Comparison of ENCODE assay signal across 8 mouse cellular contexts in genomic region chr10:80149291-80150225, GRCm38 (mm10). TPM values are rescaled to one million over a fixed set of nuclear protein-coding genes. Genes with fewer than 3 reads are reported as not detected.
DNase-seq lines count a peak whose midpoint lies in the region; ATAC-seq and TF ChIP-seq lines count a peak whose summit lies in the region.

No protein-coding gene starts in this region.

- TF ChIP-seq CTCF in G1E (IDR thresholded peaks at IDR 0.05; ENCODE audit: low read depth, low read length), result no peak
- no peak; the same call in 1 of the 2 replicates for TF ChIP-seq CTCF in layer of hippocampus, adult 2 months (conservative IDR thresholded peaks at IDR 0.05)
- TF ChIP-seq CTCF in lung, adult 2 months (IDR thresholded peaks at IDR 0.05; ENCODE audit: insufficient read depth, low read length), result no peak

- H3K4me1 ChIP-seq in G1E (ENCODE audit: insufficient read depth, low read depth, low read length), result peaks cover 73% of the 10 kb centered on the region
- H3K4me1 ChIP-seq in forebrain, embryonic 15.5 days, result peaks cover 50% of the 10 kb centered on the region
- peaks cover 25% of the 10 kb centered on the region for H3K4me1 ChIP-seq in lung, adult 2 months (ENCODE audit: control insufficient read depth, insufficient read depth, low read length)
- H3K4me1 ChIP-seq in neural tube, embryonic 15.5 days, result peaks cover 66% of the 10 kb centered on the region

- peak overlapping the region; percentile 94 for H3K4me3 ChIP-seq in G1E (ENCODE audit: low read depth, low read length)
- H3K4me3 ChIP-seq in forebrain, embryonic 15.5 days, result peak overlapping the region; percentile 80
- H3K4me3 ChIP-seq in layer of hippocampus, adult 2 months, result peak overlapping the region; percentile 94
- H3K4me3 ChIP-seq in lung, adult 2 months (replicated peaks; ENCODE audit: extremely low read depth, low read depth, low read length), result peak overlapping the region; percentile 90
- peak overlapping the region; percentile 93 for H3K4me3 ChIP-seq in neural tube, embryonic 15.5 days (replicated peaks)

- intact Hi-C loops in heart, postnatal 25 days (cut with DNase I), result loop anchor here (10.0 kb wide), 1 partner anchor 295 kb away; the partner anchor contains the start of gene Ptbp1

- peak; percentile 89 for DNase-seq in G1E (ENCODE audit: low spot score)
- peak; percentile 98 for DNase-seq in cerebellum, adult 11-12 months
- DNase-seq in heart, postnatal 25 days (ENCODE audit: low spot score), result peak; percentile 97
- DNase-seq in layer of hippocampus, adult 2 months (ENCODE audit: low spot score in 2 of 2), result peak; percentile 96 to 99
- DNase-seq in lung, adult 2 months, result peak; percentile 49
- DNase-seq in testis, postnatal 10 days (ENCODE audit: low spot score), result peak; percentile 95

- H3K27ac ChIP-seq in forebrain, embryonic 15.5 days (replicated peaks), result peak overlapping the region; percentile 100
- H3K27ac ChIP-seq in layer of hippocampus, adult 2 months, result peak overlapping the region; percentile 98
- H3K27ac ChIP-seq in neural tube, embryonic 15.5 days (replicated peaks), result peak overlapping the region; percentile 100

- H3K36me3 ChIP-seq in G1E (replicated peaks), result peaks cover 76% of the 10 kb centered on the region
- peaks cover 34% of the 10 kb centered on the region for H3K36me3 ChIP-seq in forebrain, embryonic 15.5 days
- H3K36me3 ChIP-seq in neural tube, embryonic 15.5 days, result peaks cover 42% of the 10 kb centered on the region

- H3K4me2 ChIP-seq in forebrain, embryonic 15.5 days (replicated peaks), result peak overlapping the region; percentile 96
- peak overlapping the region; percentile 94 for H3K4me2 ChIP-seq in neural tube, embryonic 15.5 days

- peak; percentile 80; the same call in 1 of the 2 replicates for TF ChIP-seq POLR2A in lung, adult 2 months (IDR thresholded peaks at IDR 0.05; ENCODE audit: borderline replicate concordance, extremely low read depth, low read depth, low read length)

- H3K9me3 ChIP-seq in G1E (replicated peaks), result no peaks in the 10 kb centered on the region
- no peaks in the 10 kb centered on the region for H3K9me3 ChIP-seq in forebrain, embryonic 15.5 days
- no peaks in the 10 kb centered on the region for H3K9me3 ChIP-seq in neural tube, embryonic 15.5 days (replicated peaks)

- H3K27me3 ChIP-seq in G1E (ENCODE audit: insufficient read depth, low read length), result no peaks in the 10 kb centered on the region
- no peaks in the 10 kb centered on the region for H3K27me3 ChIP-seq in forebrain, embryonic 15.5 days
- H3K27me3 ChIP-seq in neural tube, embryonic 15.5 days (replicated peaks), result no peaks in the 10 kb centered on the region

- under 1% methylated on average over 81 of the region's 88 CpGs for WGBS in forebrain, embryonic 15.5 days
- under 1% methylated on average over 88 of the region's 88 CpGs for WGBS in lung, adult 2 months
- under 1% methylated on average over 83 of the region's 88 CpGs for WGBS in neural tube, embryonic 15.5 days

- peak; percentile 79 for ATAC-seq in G1E (ENCODE audit: extremely low read depth, insufficient number of reproducible peaks, low FRiP score, poor library complexity, severe bottlenecking)
- ATAC-seq in forebrain, embryonic 15.5 days (replicated peaks), result peak; percentile 84
- ATAC-seq in neural tube, embryonic 15.5 days (ENCODE audit: low FRiP score), result peak; percentile 89

- H3K9ac ChIP-seq in forebrain, embryonic 15.5 days (replicated peaks), result peak overlapping the region; percentile 99
- H3K9ac ChIP-seq in neural tube, embryonic 15.5 days (replicated peaks), result peak overlapping the region; percentile 97

RNA-seq across cellular contexts. Expression of gene Midn, which starts 1.5 kb away (rescaled TPM):
- total RNA-seq in G1E (2014; fragmentation: Nextera tagmentation) (89.8 and 92.3 TPM in 2 replicates), G1E (2017) (19.2 and 24.3 TPM in 2 replicates)
- polyA plus RNA-seq in G1E (2012), result 295 and 302 TPM in 2 replicates
- polyA plus RNA-seq in forebrain, embryonic 15.5 days (2015; fragmentation: Nextera tagmentation; extraction: Ambion mirVana), result 33.0 and 34.9 TPM in 2 replicates
- 100 to 1,000 TPM in 1 of 2 experiments, 10 to 100 TPM in 1; 92.1 to 120 TPM for total RNA-seq in heart, postnatal 25 days (2021)
- 10 to 100 TPM; 53.1 to 54.5 TPM for total RNA-seq in layer of hippocampus, adult 2 months (2021)
- 110 and 150 TPM in 2 replicates for polyA plus RNA-seq in lung, adult 2 months (2012; rRNA removed)
- 19.4 and 20.5 TPM in 2 replicates for polyA plus RNA-seq in neural tube, embryonic 15.5 days (2015; fragmentation: Nextera tagmentation; extraction: Ambion mirVana)

RNA-seq across cellular contexts. Expression of gene Cbarp, which starts 8.9 kb away (rescaled TPM):
- total RNA-seq in G1E (2014; fragmentation: Nextera tagmentation) (67.2 and 74.4 TPM in 2 replicates), G1E (2017) (3.7 and 5.5 TPM in 2 replicates)
- 66.6 and 73.9 TPM in 2 replicates for polyA plus RNA-seq in G1E (2012)
- polyA plus RNA-seq in forebrain, embryonic 15.5 days (2015; fragmentation: Nextera tagmentation; extraction: Ambion mirVana), result 29.7 and 39.5 TPM in 2 replicates
- 1 to 10 TPM; 2.4 to 3.1 TPM for total RNA-seq in heart, postnatal 25 days (2021)
- 100 to 1,000 TPM; 331 to 341 TPM for total RNA-seq in layer of hippocampus, adult 2 months (2021)
- polyA plus RNA-seq in lung, adult 2 months (2012; rRNA removed), result 29.9 and 31.5 TPM in 2 replicates
- 91.9 and 93.0 TPM in 2 replicates for polyA plus RNA-seq in neural tube, embryonic 15.5 days (2015; fragmentation: Nextera tagmentation; extraction: Ambion mirVana)

RNA-seq across cellular contexts. Expression of gene Atp5d, which starts 11.1 kb away (rescaled TPM):
- total RNA-seq in G1E (2014; fragmentation: Nextera tagmentation) (248 and 258 TPM in 2 replicates), G1E (2017) (81.9 and 82.7 TPM in 2 replicates)
- polyA plus RNA-seq in G1E (2012), result 1,539 and 1,678 TPM in 2 replicates
- polyA plus RNA-seq in forebrain, embryonic 15.5 days (2015; fragmentation: Nextera tagmentation; extraction: Ambion mirVana), result 437 and 444 TPM in 2 replicates
- total RNA-seq in heart, postnatal 25 days (2021), result 1,000 to 10,000 TPM; 1,252 to 1,264 TPM
- total RNA-seq in layer of hippocampus, adult 2 months (2021), result 100 to 1,000 TPM; 332 to 344 TPM
- polyA plus RNA-seq in lung, adult 2 months (2012; rRNA removed), result 709 and 1,054 TPM in 2 replicates
- 553 and 558 TPM in 2 replicates for polyA plus RNA-seq in neural tube, embryonic 15.5 days (2015; fragmentation: Nextera tagmentation; extraction: Ambion mirVana)

RNA-seq across cellular contexts. Expression of gene Cirbp, which starts 16.2 kb away (rescaled TPM):
- total RNA-seq in G1E (2014; fragmentation: Nextera tagmentation) (18.1 and 21.2 TPM in 2 replicates), G1E (2017) (32.6 and 34.8 TPM in 2 replicates)
- 41.4 and 45.2 TPM in 2 replicates for polyA plus RNA-seq in G1E (2012)
- 350 and 358 TPM in 2 replicates for polyA plus RNA-seq in forebrain, embryonic 15.5 days (2015; fragmentation: Nextera tagmentation; extraction: Ambion mirVana)
- total RNA-seq in heart, postnatal 25 days (2021), result 10 to 100 TPM; 31.7 to 43.1 TPM
- 100 to 1,000 TPM in 1 of 2 experiments, 10 to 100 TPM in 1; 88.3 to 103 TPM for total RNA-seq in layer of hippocampus, adult 2 months (2021)
- polyA plus RNA-seq in lung, adult 2 months (2012; rRNA removed), result 162 and 200 TPM in 2 replicates
- polyA plus RNA-seq in neural tube, embryonic 15.5 days (2015; fragmentation: Nextera tagmentation; extraction: Ambion mirVana), result 284 and 345 TPM in 2 replicates

RNA-seq across cellular contexts. Expression of gene 1600002K03Rik, which starts 23.2 kb away (rescaled TPM):
- total RNA-seq in G1E (2014; fragmentation: Nextera tagmentation) (1.6 TPM in 1 of 2 replicates, not detected in the other), G1E (2017) (7.8 and 8.9 TPM in 2 replicates)
- 4.8 and 5.0 TPM in 2 replicates for polyA plus RNA-seq in G1E (2012)
- polyA plus RNA-seq in forebrain, embryonic 15.5 days (2015; fragmentation: Nextera tagmentation; extraction: Ambion mirVana), result 9.7 and 12.7 TPM in 2 replicates
- 1 to 10 TPM; 4.2 to 5.2 TPM for total RNA-seq in heart, postnatal 25 days (2021)
- 1 to 10 TPM; 7.0 to 7.4 TPM for total RNA-seq in layer of hippocampus, adult 2 months (2021)
- polyA plus RNA-seq in lung, adult 2 months (2012; rRNA removed), result 11.2 and 14.0 TPM in 2 replicates
- polyA plus RNA-seq in neural tube, embryonic 15.5 days (2015; fragmentation: Nextera tagmentation; extraction: Ambion mirVana), result 13.5 and 14.3 TPM in 2 replicates

Comparison
In these comparisons a context has a peak if more than half of its experiments do, and no peak if none do; other contexts are left out.
1. Peak in every context shown above with its lines: DNase-seq, ATAC-seq, H3K4me3 ChIP-seq and H3K27ac ChIP-seq.